Mouse (Mus musculus) liver (tissue): ENCODE data around the gene Kntc1.

Experiments used
- DNase-seq: peaks from one replicate; pipeline ENCODE4 v3.0.0-alpha.2; 2020; ENCODE audit warnings: mixed read lengths

Gene Kntc1

DNA sequence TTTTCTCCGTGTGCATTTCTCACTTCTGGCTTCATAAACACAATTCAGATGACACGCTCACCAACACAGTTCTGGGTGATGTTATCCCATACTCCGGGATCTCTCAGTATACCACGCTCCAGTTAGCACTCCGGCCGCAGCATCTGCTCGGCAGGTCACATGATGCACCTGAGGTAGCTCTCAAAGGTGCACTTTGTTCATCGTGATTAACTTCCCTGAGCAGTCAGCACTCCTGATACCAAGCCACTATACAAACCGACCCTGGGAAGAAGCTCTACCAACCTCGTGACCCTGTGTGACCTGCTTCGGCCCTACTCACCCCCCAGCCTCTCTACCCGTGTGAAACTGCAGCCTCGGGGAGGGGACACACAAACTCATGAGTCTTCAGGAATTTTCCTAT lies 59.6 kb downstream of the Kntc1 start:
- DNase-seq, result no peak

DNA sequence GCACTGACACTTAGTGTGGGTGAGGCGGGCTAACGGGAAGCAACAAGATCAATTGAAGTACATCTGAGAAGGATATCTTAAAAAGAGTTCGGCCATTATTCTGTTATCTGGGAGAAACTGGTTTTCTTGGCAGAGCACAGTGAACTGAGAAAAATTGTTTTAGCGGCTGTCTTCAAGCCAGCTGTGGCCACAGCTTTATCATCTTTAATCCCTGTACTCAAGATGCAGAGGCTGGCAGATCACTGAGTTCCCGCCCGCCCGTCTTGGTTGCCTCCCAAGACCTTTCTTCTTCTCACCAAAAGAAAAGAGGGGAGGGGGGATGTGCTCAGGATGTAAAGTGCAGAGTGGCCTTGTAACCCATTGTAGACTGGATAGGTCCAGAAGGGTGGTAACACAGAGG lies 67.4 kb downstream of the Kntc1 start:
- no peak for DNase-seq

DNA sequence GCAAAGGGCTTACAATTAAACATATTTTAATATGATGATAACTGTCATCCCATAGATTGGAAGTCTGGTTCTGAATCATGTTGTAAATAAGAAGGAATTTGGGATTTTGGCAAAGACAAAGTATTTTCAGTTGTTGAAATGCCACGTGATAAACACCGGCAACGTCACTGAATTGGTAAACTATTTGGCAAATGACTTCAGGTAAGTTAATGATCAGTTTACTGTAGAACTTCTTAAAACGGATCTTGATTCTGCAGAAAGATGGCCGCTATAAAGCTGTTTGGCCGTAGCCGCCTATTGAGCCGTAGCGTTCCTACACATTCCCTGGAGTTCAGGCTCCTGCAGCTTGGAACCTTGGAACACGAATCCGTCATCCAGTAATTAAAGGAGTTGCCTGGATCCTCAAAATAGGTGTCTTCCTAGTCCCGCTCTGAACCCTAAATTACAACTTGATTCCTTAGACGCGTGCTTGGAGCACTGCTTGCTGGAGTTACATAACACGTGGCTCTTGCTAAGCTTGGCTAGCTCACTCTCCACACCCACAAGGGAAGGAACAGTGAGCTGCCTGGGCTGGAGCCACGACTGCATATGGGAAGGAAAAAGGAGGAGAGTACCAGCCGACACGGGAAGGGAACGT lies 69.5 kb downstream of the Kntc1 start:
- no peak for DNase-seq

DNA sequence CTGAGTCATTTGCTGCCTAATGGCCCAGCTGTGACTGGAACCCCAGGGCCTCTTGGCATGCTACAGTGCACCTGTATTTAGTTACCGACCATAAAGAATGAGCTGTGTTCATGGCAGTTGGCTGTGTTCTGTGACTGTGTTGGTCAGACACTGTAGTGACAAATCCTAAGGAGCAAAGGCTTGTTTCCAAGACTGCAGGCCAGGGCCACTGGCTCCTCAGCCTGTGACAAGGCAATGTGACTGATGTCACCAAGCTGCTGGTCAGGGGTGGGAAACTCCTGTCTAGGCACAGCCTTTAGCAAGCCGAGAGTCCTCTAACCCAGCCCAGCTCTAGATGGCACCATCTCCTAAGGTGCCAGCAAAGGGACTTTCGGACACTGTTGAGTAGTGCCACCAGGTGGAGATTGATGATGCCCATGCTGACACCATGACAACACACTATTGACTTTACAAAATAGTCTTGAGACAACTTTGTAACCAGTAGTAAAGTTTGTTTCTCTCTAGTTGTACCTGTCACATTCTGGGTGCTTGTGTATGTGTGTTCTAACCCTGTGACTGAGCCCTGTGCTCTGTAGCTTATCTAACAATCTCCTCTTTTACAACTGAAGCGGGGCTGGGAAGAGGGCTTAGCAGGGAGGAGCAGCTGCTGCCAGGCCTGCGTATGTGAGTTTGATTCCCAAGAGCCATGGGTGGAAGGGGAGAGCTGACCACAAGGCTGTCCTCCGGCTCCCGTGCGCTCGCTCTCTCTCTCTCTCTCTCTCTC lies 71.2 kb downstream of the Kntc1 start:
- DNase-seq, result no peak

DNA sequence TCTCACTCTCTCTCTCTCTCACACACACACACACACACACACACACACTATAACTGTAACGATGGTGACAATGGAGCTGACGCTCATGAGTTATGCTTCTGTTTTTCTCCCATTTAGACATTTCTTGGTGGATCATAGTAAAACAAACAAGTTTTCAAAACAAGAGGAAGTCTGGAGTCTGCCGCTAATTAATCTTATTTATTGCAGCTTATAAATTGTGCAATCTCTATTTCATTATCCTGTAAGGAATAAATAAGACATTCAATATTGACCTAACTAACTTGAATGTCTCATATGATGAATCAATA lies 71.7 kb downstream of the Kntc1 start:
- no peak for DNase-seq

DNA sequence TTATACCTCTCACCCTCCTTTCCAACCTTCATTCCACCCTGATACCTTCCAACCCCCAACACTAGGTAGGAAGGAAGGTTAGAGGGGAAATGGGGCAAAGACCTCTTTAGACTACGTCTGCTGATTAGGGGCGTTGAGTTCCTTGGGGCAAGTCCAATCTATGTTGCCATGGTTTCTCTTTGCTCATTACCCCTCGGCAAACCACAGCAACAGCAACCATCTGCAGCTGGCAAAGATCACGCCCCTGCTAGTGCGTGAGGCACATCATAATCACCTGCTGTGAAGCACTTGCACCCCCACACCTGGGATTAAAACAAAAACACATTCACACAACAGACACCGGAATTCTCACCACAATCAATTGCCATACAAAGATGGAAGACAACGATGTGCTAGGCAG lies 73.2 kb downstream of the Kntc1 start:
- no peak for DNase-seq

DNA sequence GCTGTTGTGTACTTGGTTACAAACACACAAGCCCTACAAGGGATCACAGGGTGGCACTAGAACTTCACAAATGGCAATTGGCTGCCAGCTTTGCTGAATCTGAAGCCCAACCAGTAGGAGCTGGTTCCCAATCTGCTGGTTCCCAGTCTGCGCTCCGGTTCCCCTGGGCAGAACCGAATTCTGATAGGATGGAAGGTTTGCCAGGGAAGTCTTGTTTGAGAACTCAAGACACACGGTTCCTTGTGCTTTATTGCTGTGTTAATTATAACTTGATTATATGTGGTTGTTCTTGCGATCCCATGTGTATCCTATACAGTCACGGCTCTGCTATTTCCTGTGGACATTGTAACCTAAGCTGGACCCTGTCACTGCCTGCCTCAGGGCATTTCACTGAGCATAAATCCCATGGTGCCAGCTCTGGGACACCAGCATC lies 78.2 kb downstream of the Kntc1 start:
- DNase-seq, result no peak

DNA sequence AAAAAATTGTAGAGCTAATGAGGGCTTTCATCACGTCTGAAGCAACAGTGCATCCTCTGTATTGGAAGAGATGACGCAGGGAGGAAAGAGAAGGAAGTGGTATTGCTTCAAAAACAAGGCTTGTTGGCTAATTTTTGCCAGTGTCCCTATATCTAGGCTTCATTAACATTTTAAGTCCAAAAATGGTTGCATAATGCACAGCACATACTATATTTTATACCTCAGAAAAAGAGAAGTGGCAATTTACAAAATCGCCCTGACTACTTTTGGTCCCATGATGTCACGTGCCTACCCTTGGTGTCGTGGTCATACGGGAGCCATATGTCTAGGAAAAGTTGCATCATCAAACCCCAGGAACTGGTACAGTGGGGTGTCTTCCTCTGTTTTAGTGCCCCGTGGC lies 82.8 kb downstream of the Kntc1 start:
- no peak for DNase-seq

DNA sequence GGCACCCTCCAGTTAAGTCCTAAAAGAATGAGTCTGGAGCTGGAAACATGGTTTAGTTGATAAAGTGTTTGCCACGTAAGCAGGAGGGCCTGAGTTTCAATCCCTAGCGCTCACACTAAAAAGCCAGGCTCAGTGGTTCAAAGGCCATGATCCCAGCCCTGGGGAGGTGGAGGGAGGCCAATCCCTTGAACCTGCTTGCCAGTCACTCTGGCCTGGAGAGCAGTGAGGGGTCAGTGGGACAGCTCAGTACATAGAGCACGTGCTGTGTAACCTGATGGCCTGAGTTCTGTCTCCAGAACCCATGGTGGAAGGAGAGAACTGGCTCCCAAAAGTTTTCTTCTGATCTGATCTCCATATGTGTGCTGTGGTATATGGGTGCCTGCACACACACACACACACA lies 85.3 kb downstream of the Kntc1 start:
- DNase-seq, result peak; percentile 13

DNA sequence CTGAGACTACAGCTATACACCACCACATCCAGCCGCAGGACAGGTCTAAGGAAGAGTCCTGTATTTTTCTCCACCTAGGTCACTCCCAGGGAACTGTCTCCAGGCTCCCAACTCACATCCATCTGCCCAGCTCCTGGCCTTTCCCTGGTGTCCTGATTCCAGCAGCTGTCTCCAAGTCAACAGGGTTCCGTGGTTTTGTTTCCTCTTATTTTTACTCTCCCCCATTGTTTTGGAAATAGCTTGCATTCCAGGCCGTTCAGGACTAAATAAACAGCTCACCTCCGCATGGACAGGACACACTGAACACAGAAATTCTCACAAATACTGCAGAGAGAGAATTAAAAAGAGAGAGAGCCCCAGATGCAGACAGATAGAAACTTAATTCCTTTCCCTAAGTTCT lies 87.9 kb downstream of the Kntc1 start:
- DNase-seq, result no peak

DNA sequence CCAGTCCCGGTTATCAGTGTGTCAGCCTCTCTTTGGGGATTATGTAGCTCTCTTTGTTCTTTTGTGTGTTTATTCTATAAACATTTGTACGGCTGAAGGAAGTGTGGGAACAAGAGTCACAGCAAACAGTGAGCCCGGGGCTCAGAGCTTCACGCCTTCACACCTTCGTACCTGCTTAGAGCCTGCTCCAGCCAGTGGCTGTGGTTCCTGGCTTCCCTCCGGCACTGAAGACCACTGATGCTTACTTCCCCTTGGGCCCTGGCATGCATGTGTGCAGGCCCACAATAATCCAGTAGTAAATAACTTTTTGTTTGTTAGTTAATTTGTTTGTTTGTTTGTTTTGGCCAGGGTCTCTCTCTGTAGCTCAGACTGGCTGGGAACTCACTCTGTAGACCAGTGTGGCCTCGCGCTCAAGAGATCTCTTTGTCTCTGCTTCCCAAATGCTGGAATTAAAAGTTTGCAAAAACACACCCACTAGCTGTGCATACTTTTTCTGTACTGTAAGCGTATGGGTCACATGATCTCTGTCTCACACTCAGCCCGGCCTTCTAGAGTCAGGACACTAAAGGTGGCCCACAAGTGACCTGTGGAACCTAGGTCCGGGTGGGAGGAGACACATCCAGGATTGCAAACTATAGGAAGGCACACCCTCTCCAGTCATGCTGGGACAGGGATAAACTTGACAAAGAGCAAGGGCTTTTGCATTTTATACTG lies 92.9 kb downstream of the Kntc1 start:
- DNase-seq, result no peak

DNA sequence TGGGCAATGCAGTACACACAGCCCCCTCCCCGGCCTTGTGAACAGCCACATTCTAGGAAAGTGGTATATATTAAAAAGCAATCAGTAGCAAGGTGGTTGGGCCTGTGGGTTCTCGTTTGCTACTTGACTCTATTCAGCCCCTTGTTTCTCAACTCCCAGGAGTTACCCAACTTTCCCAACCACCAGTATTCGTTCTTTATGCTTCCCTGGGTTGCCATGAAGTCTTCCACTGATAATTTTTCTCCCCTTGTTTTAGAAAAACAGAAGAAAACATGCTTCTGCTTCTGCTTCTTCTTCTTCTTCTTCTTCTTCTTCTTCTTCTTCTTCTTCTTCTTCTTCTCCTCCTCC lies 93.4 kb downstream of the Kntc1 start:
- DNase-seq, result no peak

DNA sequence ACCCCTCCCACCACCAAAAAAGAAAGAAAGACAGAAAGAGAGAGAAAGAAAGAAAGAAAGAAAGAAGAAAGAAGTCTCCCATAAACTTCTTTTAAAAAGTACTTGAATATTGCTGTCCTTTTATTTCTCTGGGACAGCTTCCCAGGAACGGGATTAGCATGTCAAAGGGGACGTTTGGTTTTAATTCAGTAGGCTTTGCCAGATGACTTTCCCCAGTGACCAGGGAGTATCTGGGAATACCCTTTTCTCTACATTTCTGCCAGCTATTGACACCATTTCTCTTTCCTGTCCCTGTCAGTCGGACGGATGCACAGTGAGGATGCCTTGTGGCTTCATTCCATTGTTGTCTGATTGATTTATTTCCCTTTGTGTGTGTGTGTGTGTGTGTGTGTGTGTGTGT lies 94.3 kb downstream of the Kntc1 start:
- no peak for DNase-seq

DNA sequence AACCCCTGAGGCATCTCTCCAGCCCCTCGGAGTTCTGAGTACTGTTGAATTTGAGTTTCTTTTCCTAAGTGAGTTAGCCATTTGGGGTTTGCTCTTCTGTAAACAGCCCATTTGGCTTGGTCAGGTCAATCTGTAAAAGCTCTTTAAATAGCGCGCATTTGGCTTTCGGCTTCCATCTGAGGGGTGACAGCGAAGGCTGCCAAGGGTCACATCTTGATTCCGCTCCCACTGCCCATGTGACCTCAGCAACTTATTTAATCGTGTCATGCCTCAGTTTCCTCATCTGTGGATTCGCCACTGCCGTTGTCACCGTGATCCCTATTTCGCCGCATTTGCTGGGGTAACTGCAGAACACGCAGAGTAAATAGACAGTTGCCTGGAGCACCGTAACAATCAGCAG lies 94.8 kb downstream of the Kntc1 start:
- no peak for DNase-seq

DNA sequence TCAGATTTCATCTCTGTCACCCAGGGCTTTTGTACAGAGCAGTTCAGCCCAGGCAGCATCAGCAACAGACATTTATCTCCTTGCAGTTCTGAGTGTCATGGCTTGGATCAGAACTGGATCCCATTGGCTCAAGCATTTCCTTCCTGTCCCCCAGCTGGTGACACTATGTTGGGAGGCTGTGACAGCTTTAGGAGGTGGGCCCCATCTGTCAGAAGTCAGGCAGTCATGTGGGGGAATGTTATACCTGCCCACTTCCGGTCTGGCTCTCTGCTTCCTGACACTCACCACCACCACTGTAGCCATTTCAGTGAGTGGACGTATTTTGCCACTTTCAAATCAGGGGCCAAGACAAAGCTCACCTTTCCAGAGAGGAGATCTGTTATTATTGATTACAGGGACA lies 101.9 kb downstream of the Kntc1 start:
- DNase-seq, result no peak

DNA sequence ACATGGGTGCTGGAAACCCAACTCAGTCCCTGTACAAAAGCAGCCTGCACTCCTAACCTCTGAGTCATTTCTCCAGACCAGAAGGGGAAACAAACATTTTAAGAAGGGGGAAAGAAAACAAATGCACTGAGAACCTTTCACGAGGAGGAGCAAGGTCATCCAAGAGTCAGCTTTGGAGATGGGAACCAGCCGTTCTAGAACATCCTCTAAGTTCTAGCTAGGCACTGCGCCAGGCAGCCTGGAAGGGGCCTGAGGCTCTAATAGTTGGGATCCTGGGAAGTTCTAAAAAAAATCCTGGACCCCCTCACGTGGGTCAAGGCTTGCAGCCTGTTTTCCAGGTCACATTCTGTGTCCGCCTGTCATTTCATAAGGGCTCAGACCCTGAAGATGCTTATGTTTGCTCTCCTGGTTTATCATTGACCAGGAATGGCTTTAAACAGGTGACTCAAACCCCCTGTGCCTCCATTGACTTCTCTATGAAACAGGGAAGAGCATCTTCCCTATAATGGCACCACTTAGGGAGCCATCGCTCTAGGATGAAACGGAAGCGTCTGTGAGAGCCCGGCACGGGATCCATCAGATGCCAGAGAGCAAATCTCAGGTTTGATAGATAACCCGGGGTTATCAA lies 104.5 kb downstream of the Kntc1 start:
- DNase-seq, result no peak

DNA sequence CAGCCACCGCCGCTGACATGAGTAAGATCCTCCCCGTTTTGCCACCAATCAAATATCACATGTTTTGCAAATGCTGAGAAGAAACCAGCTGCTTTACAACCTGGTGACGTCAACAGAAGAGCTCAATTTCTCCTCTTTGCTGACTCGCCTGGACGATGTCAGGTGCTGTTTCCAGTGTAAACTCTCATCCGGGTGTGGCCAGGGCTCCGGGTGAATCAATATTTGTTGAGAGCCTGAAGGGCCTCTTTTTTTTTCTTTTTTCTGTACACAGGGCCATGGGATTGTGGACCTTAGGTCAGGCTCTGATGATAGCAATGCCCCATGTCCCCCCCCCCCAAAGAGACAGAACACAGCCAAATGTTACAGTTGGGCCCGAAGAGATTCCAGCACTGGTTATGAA lies 105.0 kb downstream of the Kntc1 start:
- peak; percentile 40 for DNase-seq

DNA sequence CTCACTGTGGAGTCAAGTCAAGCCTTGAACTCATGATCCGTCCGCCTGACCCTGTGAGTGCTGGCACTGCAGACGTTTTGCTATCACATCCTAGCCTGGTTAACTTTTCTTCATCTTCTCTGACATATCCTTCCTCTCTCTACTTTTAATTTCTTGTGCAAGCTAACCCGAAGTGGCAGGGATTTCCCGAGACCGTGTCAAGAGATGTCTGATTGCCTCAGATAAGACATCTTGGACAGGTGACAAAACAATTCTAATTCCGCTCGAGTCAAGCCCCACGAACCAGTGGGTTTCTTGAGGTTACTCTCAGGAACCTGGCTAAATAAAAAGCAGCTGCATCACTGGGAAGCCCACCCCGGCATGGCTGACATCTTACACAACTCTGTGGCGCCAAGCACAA lies 109.3 kb downstream of the Kntc1 start:
- DNase-seq, result no peak

DNA sequence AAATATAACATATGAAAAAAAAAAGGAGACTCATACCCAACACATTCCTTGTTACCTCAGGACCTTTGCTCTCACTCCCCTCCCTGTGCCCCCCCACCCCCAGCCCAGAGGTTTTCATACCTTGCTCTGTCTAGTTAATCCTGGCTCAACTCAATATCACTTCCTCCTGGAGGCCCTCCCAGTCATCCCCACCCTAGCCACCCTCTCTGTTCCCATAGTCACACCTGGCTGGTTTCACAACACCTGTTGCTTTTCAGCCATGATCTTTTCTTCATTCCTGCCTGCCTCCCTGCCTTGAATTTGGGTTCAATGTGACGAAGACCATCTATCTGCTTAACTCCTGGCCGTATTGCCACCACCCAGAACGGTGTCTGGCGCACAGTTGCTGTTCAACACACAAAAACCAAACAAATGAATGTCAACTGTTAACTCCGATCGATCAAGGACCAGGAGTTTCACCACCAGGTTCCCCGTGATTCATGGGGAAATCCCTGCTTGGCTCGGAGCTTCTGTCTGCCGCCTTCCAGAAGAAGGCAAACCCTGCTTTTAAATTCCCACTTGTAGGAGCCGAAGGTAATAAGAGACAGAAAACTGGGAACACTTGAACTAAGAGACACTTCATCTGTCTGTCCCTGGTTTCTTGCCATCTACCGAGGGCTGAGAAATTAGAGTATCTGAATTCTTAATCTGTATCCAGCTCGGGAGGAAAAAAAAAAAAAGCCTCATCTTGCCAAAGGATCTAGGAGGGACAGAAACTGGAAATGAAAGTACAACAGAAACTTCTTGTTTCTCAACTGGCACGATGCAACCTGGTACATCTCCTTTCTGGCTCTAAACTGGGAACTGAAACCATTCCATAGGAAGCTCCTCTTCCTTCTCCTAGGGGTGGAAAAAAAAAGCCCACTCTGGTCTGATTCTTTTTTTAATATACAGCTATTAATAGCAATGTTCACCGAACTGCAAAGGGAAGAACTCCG lies 113.1 kb downstream of the Kntc1 start:
- DNase-seq, result no peak

DNA sequence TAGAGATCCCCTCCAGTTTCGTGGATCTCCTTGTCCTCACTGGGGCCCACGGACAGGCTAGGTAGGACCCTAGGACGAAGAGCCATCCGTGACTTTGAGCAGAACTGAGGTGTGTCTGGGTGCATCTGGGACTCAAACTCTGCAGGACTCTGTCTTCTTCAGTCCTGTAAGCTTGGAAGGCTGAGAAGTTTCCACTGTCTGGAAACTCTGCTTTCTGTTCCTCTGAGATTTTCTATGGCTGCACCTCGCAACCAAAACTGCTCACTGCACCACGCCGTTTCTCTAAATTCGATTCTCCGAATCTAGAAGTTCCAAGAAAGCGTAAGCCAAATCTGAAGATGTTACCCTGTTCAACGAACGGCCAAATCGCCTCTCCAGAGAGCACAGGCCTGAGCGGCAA lies 114.4 kb downstream of the Kntc1 start:
- DNase-seq, result no peak

DNA sequence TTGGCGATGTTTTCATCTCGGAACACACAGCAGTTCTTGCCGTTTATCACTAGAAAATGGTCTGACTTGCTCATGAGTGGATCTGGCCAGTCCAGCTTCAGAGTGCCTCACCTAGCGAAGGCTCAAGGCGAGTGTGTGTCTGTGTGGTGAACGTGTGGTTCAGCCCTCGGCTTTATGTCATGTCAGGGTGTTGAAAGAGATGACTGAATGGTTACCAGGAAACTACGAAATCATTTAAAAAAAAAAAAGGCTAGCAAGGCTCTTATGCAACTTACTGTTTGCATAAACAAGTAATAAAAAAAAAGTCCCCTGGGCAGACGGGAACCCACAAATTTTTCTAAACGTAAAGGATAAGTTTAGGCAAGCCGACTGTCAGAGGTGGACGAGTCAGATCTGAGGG lies 115.8 kb downstream of the Kntc1 start, which contains the start of gene Hcar2:
TSS of gene Hcar2 (minus strand) at position 135 of the 400 bp plus-strand sequence.
- no peak for DNase-seq

DNA sequence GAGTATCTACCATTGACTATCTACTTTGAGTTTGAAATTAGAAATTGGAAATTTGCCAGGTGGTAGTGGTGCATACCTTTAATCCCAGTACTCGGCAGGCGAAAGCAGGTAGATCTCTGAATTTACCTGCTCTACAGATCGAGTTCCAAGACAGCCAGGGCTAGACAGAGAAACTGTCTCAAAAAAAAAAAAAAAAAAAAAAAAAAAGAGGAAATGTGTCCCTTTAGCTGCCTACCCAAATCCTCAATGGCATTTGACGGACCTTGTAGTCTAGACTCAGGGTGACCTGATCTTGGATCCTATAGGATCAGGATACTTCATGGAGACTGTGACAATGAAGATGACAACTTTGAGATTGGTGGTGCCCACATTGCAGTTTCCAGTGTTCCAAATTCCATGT lies 116.9 kb downstream of the Kntc1 start:
- no peak for DNase-seq

DNA sequence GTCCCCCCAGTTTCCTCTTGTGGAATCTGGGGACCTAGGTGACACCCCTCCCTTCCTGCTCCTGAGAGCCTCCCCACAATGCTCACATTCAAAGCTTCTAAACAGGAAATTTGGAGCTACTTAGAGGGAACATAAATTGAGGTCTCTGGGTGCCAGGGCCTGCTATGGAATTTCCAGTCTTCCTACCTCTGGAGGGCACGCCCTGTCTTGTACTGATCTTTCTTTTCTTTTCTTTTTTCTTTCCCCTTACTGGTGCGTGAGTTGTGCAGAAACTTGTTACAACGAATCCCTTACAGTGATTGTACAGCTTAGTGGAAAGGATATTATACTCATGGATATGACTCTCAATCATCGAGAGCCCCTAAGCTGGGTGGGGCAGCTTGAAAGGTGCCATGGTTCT lies 120.1 kb downstream of the Kntc1 start:
- no peak for DNase-seq
